Mouse (Mus musculus) yolk sac, embryonic 10.5 days (tissue): ENCODE data around the gene Bfar.
"Not testable (repeated sequence)": the region's sequence is repeated elsewhere in the genome, so short reads cannot be mapped to it uniquely, and the experiment has no call there.

ENCODE experiments used
- DNase-seq: peaks from one replicate; pipeline ENCODE4 v3.0.0-alpha.2; 2017; ENCODE audit warnings: low spot score

Gene Bfar

DNA sequence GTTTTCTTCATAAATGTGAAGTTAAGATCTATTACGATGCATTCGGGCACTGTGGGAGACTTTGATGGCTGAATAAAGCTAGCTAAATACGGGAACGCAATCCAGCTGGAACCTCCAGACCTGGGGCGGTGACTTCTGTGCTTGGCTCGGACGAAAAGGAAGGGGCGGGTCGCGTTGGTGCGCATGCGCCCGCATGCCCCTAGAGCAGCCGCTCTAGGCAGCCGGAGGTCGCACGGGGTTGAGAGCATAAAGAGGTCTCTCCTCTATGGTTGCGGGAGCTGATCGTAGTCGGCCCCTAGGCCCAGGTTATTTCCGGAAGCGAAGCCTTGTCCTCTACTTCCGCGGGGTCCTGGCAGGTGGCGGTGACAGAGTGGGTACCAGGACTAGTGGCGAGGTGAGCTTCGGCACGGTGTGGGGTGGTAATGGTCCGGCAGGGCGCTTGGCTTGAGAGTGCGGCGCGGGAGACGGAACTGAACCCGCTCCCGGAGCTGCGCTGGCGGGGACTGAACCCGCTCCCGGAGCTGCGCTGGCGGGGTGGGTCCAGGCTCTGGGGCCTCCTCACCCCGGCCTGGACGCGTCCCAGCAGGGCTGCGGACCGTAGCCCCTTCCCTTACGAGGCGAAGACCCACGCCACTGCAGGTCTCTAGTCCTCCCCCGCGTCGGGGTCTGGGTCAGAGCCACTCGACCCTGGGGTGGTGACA, at the start of gene Bfar, which contains the start of gene 3110001I22Rik:
TSS of gene Bfar (plus strand) at position 174 of the 701 bp plus-strand sequence.
TSS of gene 3110001I22Rik (plus strand) at position 245 of the 701 bp plus-strand sequence.
- DNase-seq, result peak; percentile 92

GRCm38 (mm10) chr16:13628345-13628744, 43.3 kb upstream of the Bfar start:
- DNase-seq, result no peak

DNA sequence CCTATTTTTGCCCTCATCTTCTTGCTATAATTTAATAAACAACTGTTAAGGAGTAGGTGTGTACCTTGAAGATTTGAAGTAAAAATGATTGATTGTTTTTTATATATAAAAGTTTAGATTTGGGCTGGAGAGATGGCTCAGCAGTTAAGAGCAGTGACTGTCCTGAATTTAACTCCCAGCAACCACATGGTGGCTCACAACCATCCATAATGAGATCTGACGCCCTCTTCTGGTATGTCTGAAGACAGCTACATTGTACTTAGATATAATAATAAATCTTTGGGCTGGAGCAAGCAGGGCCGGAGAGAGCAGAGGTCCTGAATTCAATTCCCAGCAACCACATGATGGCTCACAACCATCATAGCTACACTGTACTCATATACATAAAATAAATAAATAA, 33.5 kb upstream of the Bfar start:
- not testable (repeated sequence) for DNase-seq

DNA sequence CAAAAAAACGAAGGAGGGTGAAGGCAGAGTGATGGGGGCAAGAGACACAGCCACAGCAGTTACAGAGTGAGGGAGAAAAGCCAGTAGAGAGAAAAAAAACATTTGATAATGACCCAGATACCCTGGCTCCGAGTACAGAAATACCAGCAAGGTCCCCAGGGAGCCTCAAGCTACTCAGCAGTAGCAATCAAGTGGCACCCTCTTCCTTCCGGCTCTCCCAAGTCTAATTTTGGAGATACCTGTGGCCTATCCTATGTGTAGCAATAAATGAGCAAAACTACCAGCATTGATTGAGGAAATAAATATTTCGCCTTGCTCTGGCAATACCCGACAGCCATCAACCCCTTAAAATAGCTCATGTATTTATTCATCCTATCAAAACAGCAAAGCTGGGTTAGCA, 32.1 kb upstream of the Bfar start:
- DNase-seq, result no peak

- DNase-seq, result no peak
Measured at GRCm38 (mm10) chr16:13640064-13640463, 31.6 kb upstream of the Bfar start.

DNA sequence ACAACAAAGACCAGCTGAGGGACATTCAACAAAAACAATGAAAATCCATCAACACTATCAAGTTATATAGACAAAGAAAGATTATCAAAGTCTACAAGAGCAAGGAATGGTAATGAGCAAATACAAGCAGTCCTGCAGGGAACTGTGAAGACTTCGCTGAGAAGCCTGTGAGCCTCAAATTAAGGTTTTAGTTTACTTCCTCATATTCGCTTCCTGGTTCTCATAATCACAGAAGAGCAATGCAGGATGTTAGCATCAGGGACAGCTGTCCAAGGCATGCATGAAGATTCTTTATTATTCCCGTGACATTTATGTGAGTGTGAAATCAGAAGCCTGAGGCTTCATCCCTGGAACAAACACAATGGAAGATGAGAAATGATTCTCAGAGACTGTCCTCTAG, 27.2 kb upstream of the Bfar start:
- DNase-seq, result no peak

- DNase-seq, result no peak
Measured at GRCm38 (mm10) chr16:13645930-13646329, 25.7 kb upstream of the Bfar start.

- no peak for DNase-seq
Measured at GRCm38 (mm10) chr16:13658886-13659285, 12.8 kb upstream of the Bfar start.

- DNase-seq, result no peak
Measured at GRCm38 (mm10) chr16:13660736-13661135, 10.9 kb upstream of the Bfar start.

DNA sequence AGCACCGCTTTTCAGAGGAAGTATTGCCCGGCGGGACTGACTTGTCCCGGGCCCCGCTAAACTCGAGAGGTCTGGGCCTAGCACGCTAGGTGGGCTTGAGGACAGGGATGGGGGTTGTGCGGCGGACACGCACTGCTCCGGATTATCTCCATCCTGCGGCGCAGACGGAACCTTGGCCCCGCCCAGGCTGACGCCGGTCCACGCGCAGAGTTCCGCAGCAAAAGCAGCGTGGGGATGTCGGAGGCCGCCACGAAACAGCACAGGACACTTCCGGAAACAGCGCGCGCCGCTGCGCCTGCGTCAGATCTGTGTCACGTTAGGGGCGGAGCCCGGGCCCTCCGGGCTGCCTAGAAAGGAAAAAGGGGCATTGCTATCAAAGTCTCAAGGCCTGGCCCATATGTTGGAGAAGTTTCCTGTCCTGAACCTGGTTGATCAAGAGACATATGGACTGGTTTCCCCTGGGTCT, 3.7 kb upstream of the Bfar start, which contains the start of gene Parn:
TSS of gene Parn (minus strand) at position 293 of the 466 bp plus-strand sequence.
- peak; percentile 91 for DNase-seq

- no peak for DNase-seq
Measured at GRCm38 (mm10) chr16:13668402-13669108, 3.1 kb upstream of the Bfar start.

- DNase-seq, result no peak
Measured at GRCm38 (mm10) chr16:13669282-13669681, 2.4 kb upstream of the Bfar start.

GRCm38 (mm10) chr16:13670896-13671295, 762 bp upstream of the Bfar start:
- not testable (repeated sequence) for DNase-seq

DNA sequence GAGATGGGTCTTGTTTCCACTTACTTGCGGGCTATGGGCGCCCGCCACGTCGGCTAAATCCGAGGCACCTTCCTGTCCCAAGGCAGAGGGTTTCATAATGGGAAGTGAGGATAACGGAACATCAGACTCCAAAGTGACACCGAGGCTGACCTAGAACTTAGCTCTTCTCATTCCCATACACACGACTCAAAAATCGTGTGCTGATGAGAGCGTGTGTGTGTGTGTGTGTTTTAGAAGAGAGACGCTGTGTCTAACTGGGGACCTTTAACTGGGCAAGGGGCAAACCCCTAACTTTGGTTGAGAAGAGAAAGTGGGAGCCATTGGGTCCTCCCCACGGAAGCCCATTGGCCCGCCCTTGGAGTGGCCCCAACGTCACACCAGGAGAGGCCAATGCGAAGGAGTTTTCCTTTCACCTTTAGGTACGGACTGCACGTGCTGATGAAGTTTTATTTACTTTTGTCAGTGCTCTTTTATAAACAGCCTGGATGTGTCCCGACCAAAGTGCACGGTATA, 784 bp downstream of the Bfar start:
- peak; percentile 75 for DNase-seq

- no peak for DNase-seq
Measured at GRCm38 (mm10) chr16:13673114-13673513, 1.5 kb downstream of the Bfar start.

DNA sequence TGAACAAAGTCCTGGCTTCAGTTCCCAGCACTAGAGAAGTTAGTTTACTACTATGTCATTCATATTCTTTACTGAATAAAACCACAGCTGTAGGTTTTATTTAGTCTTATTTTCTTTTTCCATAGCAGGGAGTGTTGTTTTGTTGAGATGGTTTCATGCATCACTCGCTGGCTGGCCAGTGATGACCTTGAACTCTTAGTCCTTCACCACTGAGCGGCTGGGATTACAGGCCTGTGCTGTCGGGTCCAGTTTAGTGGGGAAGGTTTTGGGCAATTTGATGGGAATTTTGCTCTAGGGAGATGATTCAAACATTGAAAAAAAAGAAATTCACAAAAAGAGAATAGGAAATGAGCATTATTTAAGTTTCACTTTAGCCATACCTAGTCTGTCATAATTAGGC, 2.9 kb downstream of the Bfar start:
- no peak for DNase-seq

DNA sequence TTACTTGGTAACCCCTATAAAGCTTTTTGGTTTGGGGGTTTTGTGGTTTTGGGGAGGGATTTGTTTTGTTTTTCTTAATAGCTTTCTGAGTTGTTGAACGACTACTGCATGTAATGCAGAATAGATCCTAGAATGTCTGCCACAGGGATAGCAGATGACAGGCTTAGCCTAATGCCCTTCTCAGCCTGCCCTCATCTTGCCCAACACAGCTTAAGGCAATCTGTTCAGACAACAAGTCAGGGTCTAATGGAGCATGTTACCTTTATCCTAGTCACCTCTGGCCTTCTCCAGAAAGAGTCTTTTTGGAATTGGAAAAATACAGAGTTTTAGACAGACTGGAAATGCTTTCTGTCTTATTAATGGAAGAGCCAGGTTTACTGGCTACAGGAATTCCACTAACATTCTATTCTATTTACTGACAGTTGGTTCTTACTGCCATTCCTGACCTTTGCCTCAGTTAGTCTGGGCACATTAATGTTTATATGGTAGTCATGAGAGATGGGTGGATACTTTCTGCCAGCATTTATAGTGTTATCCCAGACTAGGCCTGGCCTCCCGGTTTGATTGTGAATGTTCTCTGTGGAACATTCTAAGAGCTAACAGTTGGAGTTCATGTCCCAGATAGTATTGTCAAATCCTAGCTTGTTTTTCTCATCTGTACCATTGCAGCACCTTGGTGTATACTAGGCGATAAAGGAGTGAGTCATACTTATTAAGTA, 7.1 kb downstream of the Bfar start:
- DNase-seq, result no peak

- no peak for DNase-seq
Measured at GRCm38 (mm10) chr16:13698998-13699397, 27.3 kb downstream of the Bfar start.

DNA sequence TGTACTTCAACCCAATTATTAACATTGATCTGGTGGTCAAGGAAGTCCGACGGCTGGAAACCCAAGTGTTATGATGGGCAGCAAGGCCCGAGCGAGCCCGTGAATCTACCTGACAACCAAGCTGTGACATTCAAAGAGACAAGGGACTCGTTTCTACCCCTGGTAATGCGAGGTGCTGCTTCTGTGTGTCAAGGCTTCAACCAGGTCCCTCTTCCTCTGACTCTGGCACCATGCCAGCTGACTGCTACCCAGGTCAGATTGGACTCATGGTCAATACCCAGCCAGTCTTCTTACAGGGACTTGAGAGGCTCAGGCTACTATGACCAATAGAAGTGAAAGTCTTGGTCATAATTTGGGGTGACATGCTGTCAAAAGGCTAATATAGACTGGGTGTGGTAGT, 30.5 kb downstream of the Bfar start:
- DNase-seq, result no peak

- no peak for DNase-seq
Measured at GRCm38 (mm10) chr16:13704676-13705075, 33.0 kb downstream of the Bfar start.

DNA sequence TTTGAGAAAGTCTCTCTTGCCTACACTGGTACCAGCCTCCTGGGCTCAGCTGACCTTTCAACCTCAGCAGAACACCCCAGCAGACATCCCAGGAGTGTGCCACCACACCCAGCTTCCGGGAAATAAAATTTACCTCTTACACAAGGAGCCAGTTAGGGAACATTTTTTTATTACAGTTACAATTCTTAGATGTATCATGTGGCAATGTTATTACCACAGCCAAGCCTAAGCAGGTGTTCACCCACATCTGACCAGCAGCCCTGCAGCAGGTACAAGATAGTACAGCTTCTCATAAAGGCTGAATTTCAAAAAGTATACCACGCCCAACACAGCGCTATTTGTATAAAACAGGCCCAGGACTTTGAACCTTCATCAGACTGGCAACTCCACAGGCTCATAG, 43.3 kb downstream of the Bfar start:
- DNase-seq, result no peak

GRCm38 (mm10) chr16:13716821-13717553, 45.3 kb downstream of the Bfar start:
- DNase-seq, result no peak
